Mouse (Mus musculus): ENCODE measurements around the gene Agfg1. TPM values are rescaled to one million over a fixed set of nuclear protein-coding genes. Genes with fewer than 3 reads are reported as not detected.

The Agfg1 gene
- total and polyA plus RNA-seq, 2 experiments = 13.1 to 13.6 TPM

GRCm38 (mm10) chr1:82819366-82819765, 19.9 kb upstream of the Agfg1 start:
- 79% methylated on average over 10 of the region's 10 CpGs for whole genome bisulfite sequencing
- H3K4me1 ChIP-seq (ENCODE audit: control insufficient read depth, insufficient read depth, low read length) = peaks cover 4% of the 10 kb centered on the region
- H3K27me3 ChIP-seq (ENCODE audit: control insufficient read depth, insufficient read depth, low read length) = no peaks in the 10 kb centered on the region
- no peaks in the 10 kb centered on the region for H3K36me3 ChIP-seq (ENCODE audit: control insufficient read depth, insufficient read depth, low read length)
- no peak for DNase-seq (ENCODE audit: extremely low read depth, low read depth, low spot score)
- TF ChIP-seq POLR2A (IDR thresholded peaks at IDR 0.05; ENCODE audit: extremely low read depth, insufficient read depth, low read length) (no peak), CTCF (IDR thresholded peaks at IDR 0.05; ENCODE audit: low read depth, low read length) (no peak)
- no peak overlapping the region for H3K9ac ChIP-seq (ENCODE audit: low read depth, low read length)
- no peaks in the 10 kb centered on the region for H3K79me2 ChIP-seq (ENCODE audit: control insufficient read depth, insufficient read depth, low read length)
- no peak overlapping the region for H3K4me3 ChIP-seq (ENCODE audit: insufficient read depth, low read depth, low read length)
- no peak overlapping the region for H3K27ac ChIP-seq (replicated peaks; ENCODE audit: insufficient read depth, low read depth, low read length)

GRCm38 (mm10) chr1:82820179-82820578, 19.1 kb upstream of the Agfg1 start:
- no peaks in the 10 kb centered on the region for H3K27me3 ChIP-seq (ENCODE audit: control insufficient read depth, insufficient read depth, low read length)
- no peak overlapping the region for H3K4me3 ChIP-seq (ENCODE audit: insufficient read depth, low read depth, low read length)
- H3K4me1 ChIP-seq (ENCODE audit: control insufficient read depth, insufficient read depth, low read length) = peaks cover 4% of the 10 kb centered on the region
- no peak overlapping the region for H3K9ac ChIP-seq (ENCODE audit: low read depth, low read length)
- H3K79me2 ChIP-seq (ENCODE audit: control insufficient read depth, insufficient read depth, low read length) = no peaks in the 10 kb centered on the region
- 80% methylated on average over 15 of the region's 15 CpGs for WGBS
- H3K36me3 ChIP-seq (ENCODE audit: control insufficient read depth, insufficient read depth, low read length) = no peaks in the 10 kb centered on the region
- no peak overlapping the region for H3K27ac ChIP-seq (replicated peaks; ENCODE audit: insufficient read depth, low read depth, low read length)
- DNase-seq (ENCODE audit: extremely low read depth, low read depth, low spot score) = no peak
- TF ChIP-seq POLR2A (IDR thresholded peaks at IDR 0.05; ENCODE audit: extremely low read depth, insufficient read depth, low read length) = no peak
- TF ChIP-seq CTCF (IDR thresholded peaks at IDR 0.05; ENCODE audit: low read depth, low read length) = no peak

- peaks cover 4% of the 10 kb centered on the region for H3K4me1 ChIP-seq (ENCODE audit: control insufficient read depth, insufficient read depth, low read length)
- no peaks in the 10 kb centered on the region for H3K27me3 ChIP-seq (ENCODE audit: control insufficient read depth, insufficient read depth, low read length)
- H3K79me2 ChIP-seq (ENCODE audit: control insufficient read depth, insufficient read depth, low read length) = no peaks in the 10 kb centered on the region
- 79% methylated on average over 3 of the region's 3 CpGs for WGBS
- no peak overlapping the region for H3K9ac ChIP-seq (ENCODE audit: low read depth, low read length)
- no peak for DNase-seq (ENCODE audit: extremely low read depth, low read depth, low spot score)
- H3K36me3 ChIP-seq (ENCODE audit: control insufficient read depth, insufficient read depth, low read length) = no peaks in the 10 kb centered on the region
- TF ChIP-seq POLR2A (IDR thresholded peaks at IDR 0.05; ENCODE audit: extremely low read depth, insufficient read depth, low read length) (no peak), CTCF (IDR thresholded peaks at IDR 0.05; ENCODE audit: low read depth, low read length) (no peak)
- no peak overlapping the region for H3K27ac ChIP-seq (replicated peaks; ENCODE audit: insufficient read depth, low read depth, low read length)
- no peak overlapping the region for H3K4me3 ChIP-seq (ENCODE audit: insufficient read depth, low read depth, low read length)
Observed at GRCm38 (mm10) chr1:82820626-82821186, 18.6 kb upstream of the Agfg1 start.

GRCm38 (mm10) chr1:82821846-82822245, 17.4 kb upstream of the Agfg1 start:
- H3K27ac ChIP-seq (replicated peaks; ENCODE audit: insufficient read depth, low read depth, low read length) = no peak overlapping the region
- 95% methylated on average over 3 of the region's 3 CpGs for WGBS

GRCm38 (mm10) chr1:82824147-82824546, 15.1 kb upstream of the Agfg1 start:
- no peak for TF ChIP-seq CTCF (IDR thresholded peaks at IDR 0.05; ENCODE audit: low read depth, low read length)
- no peak for TF ChIP-seq POLR2A (IDR thresholded peaks at IDR 0.05; ENCODE audit: extremely low read depth, insufficient read depth, low read length)
- no peak for DNase-seq (ENCODE audit: extremely low read depth, low read depth, low spot score)
- no peak overlapping the region for H3K9ac ChIP-seq (ENCODE audit: low read depth, low read length)
- 87% methylated on average over 6 of the region's 6 CpGs for WGBS
- H3K27ac ChIP-seq (replicated peaks; ENCODE audit: insufficient read depth, low read depth, low read length) = no peak overlapping the region
- H3K4me1 ChIP-seq (ENCODE audit: control insufficient read depth, insufficient read depth, low read length) = peaks cover 2% of the 10 kb centered on the region; the same call in 1 of the 2 replicates
- H3K79me2 ChIP-seq (ENCODE audit: control insufficient read depth, insufficient read depth, low read length) = no peaks in the 10 kb centered on the region
- no peaks in the 10 kb centered on the region for H3K36me3 ChIP-seq (ENCODE audit: control insufficient read depth, insufficient read depth, low read length)
- H3K4me3 ChIP-seq (ENCODE audit: insufficient read depth, low read depth, low read length) = no peak overlapping the region
- no peaks in the 10 kb centered on the region for H3K27me3 ChIP-seq (ENCODE audit: control insufficient read depth, insufficient read depth, low read length)

More at GRCm38 (mm10) chr1:82821846-82822245, 17.4 kb upstream of the Agfg1 start:
- no peaks in the 10 kb centered on the region for H3K4me1 ChIP-seq (ENCODE audit: control insufficient read depth, insufficient read depth, low read length)
- TF ChIP-seq POLR2A (IDR thresholded peaks at IDR 0.05; ENCODE audit: extremely low read depth, insufficient read depth, low read length) = no peak
- TF ChIP-seq CTCF (IDR thresholded peaks at IDR 0.05; ENCODE audit: low read depth, low read length) = no peak
- no peaks in the 10 kb centered on the region for H3K27me3 ChIP-seq (ENCODE audit: control insufficient read depth, insufficient read depth, low read length)
- no peaks in the 10 kb centered on the region for H3K36me3 ChIP-seq (ENCODE audit: control insufficient read depth, insufficient read depth, low read length)
- no peak overlapping the region for H3K4me3 ChIP-seq (ENCODE audit: insufficient read depth, low read depth, low read length)
- DNase-seq (ENCODE audit: extremely low read depth, low read depth, low spot score) = no peak
- H3K9ac ChIP-seq (ENCODE audit: low read depth, low read length) = no peak overlapping the region
- H3K79me2 ChIP-seq (ENCODE audit: control insufficient read depth, insufficient read depth, low read length) = no peaks in the 10 kb centered on the region

GRCm38 (mm10) chr1:82825256-82825655, 14.0 kb upstream of the Agfg1 start:
- H3K27me3 ChIP-seq (ENCODE audit: control insufficient read depth, insufficient read depth, low read length) = no peaks in the 10 kb centered on the region
- no peak overlapping the region for H3K4me3 ChIP-seq (ENCODE audit: insufficient read depth, low read depth, low read length)
- H3K79me2 ChIP-seq (ENCODE audit: control insufficient read depth, insufficient read depth, low read length) = no peaks in the 10 kb centered on the region
- WGBS = 91% methylated on average over 2 of the region's 2 CpGs
- no peaks in the 10 kb centered on the region for H3K36me3 ChIP-seq (ENCODE audit: control insufficient read depth, insufficient read depth, low read length)
- no peak overlapping the region for H3K27ac ChIP-seq (replicated peaks; ENCODE audit: insufficient read depth, low read depth, low read length)
- DNase-seq (ENCODE audit: extremely low read depth, low read depth, low spot score) = no peak
- H3K9ac ChIP-seq (ENCODE audit: low read depth, low read length) = no peak overlapping the region
- H3K4me1 ChIP-seq (ENCODE audit: control insufficient read depth, insufficient read depth, low read length) = peaks cover 2% of the 10 kb centered on the region; the same call in 1 of the 2 replicates
- no peak for TF ChIP-seq POLR2A (IDR thresholded peaks at IDR 0.05; ENCODE audit: extremely low read depth, insufficient read depth, low read length)
